10 mouse cellular contexts compared by ENCODE assay signal in genomic region chr5:66800243-66800642, GRCm38 (mm10). TPM values are rescaled to one million over a fixed set of nuclear protein-coding genes. Genes with fewer than 3 reads are reported as not detected.
DNase-seq lines count a peak whose midpoint lies in the region; ATAC-seq lines count a peak whose summit lies in the region.
"Had no signal": no experiment of that assay in that cellular context is flagged by ENCODE, and none has a peak within 500 bp of the region (broad histone marks: within the 10 kb centered on the region; RNA-seq: fewer than 3 reads in every experiment).

No protein-coding gene starts in this region.

- H3K4me1 ChIP-seq in liver, embryonic 11.5 days (replicated peaks; ENCODE audit: control insufficient read depth, insufficient read depth, low read length): peaks cover 13% of the 10 kb centered on the region
- H3K4me1 ChIP-seq in hindbrain, embryonic 16.5 days (ENCODE audit: control insufficient read depth, insufficient read depth, low read depth, low read length): peaks cover 30% of the 10 kb centered on the region
- H3K4me1 ChIP-seq in neural tube, embryonic 12.5 days: peaks cover 40% of the 10 kb centered on the region

- DNase-seq in adrenal gland, adult (ENCODE audit: inconsistent age in 2 of 2, low spot score in 1 of 2): peak; percentile 26 to 67
- no peak for DNase-seq in adrenal gland, adult 8-10 months
- DNase-seq in liver, embryonic 11.5 days (ENCODE audit: low spot score): no peak
- no peak for DNase-seq in liver
- no peak for DNase-seq in cerebellum, postnatal 10 days
- DNase-seq in layer of hippocampus, adult 11-12 months (ENCODE audit: low spot score): no peak
- DNase-seq: gastrocnemius, adult 2 months had no signal

- no peak overlapping the region for H3K9ac ChIP-seq in liver, embryonic 11.5 days (ENCODE audit: low read depth, low read length)
- no peak overlapping the region for H3K9ac ChIP-seq in hindbrain, embryonic 16.5 days (ENCODE audit: low read depth, low read length)
- H3K9ac ChIP-seq in neural tube, embryonic 12.5 days: no peak overlapping the region
- H3K9ac ChIP-seq: embryonic facial prominence, embryonic 13.5 days had no signal

- H3K27ac ChIP-seq in liver, embryonic 11.5 days (ENCODE audit: low read depth, low read length): no peak overlapping the region
- H3K27ac ChIP-seq in hindbrain, embryonic 16.5 days (ENCODE audit: low read depth, low read length): 0 out of 2 replicates have a peak overlapping the region, but pooled peaks have one; percentile 34
- no peak overlapping the region for H3K27ac ChIP-seq in neural tube, embryonic 12.5 days
- H3K27ac ChIP-seq: gastrocnemius, adult 2 months had no signal

- ATAC-seq in liver, embryonic 11.5 days (replicated peaks; ENCODE audit: low FRiP score): no peak
- ATAC-seq in hindbrain, embryonic 16.5 days: no peak
- no peak for ATAC-seq in neural tube, embryonic 12.5 days (ENCODE audit: low FRiP score, low read depth)

- WGBS in liver, embryonic 11.5 days: 8% methylated on average over 9 of the region's 9 CpGs
- 15% methylated on average over 9 of the region's 9 CpGs for WGBS in hindbrain, embryonic 16.5 days
- WGBS in neural tube, embryonic 12.5 days: 7% methylated on average over 9 of the region's 9 CpGs

- H3K4me3 ChIP-seq in liver, embryonic 11.5 days (ENCODE audit: low read depth, low read length): no peak overlapping the region
- H3K4me3 ChIP-seq in hindbrain, embryonic 16.5 days (ENCODE audit: low read length): no peak overlapping the region
- no peak overlapping the region for H3K4me3 ChIP-seq in neural tube, embryonic 12.5 days
- H3K4me3 ChIP-seq: embryonic facial prominence, embryonic 13.5 days; gastrocnemius, adult 2 months had no signal

- no peaks in the 10 kb centered on the region for H3K9me3 ChIP-seq in liver, embryonic 11.5 days (ENCODE audit: control insufficient read depth, low read length)
- H3K9me3 ChIP-seq in hindbrain, embryonic 16.5 days (ENCODE audit: control insufficient read depth, low read length): no peaks in the 10 kb centered on the region
- no peaks in the 10 kb centered on the region for H3K9me3 ChIP-seq in neural tube, embryonic 12.5 days
- H3K9me3 ChIP-seq: embryonic facial prominence, embryonic 13.5 days had no signal

- peak overlapping the region; percentile 13; the same call in 1 of the 2 replicates for H3K4me2 ChIP-seq in liver, embryonic 11.5 days
- H3K4me2 ChIP-seq in hindbrain, embryonic 16.5 days (ENCODE audit: low read length): no peak overlapping the region
- H3K4me2 ChIP-seq in neural tube, embryonic 12.5 days (replicated peaks): peak overlapping the region; percentile 27; the same call in 1 of the 2 replicates
- H3K4me2 ChIP-seq: embryonic facial prominence, embryonic 13.5 days had no signal

- no peaks in the 10 kb centered on the region for H3K36me3 ChIP-seq in liver, embryonic 11.5 days (ENCODE audit: control insufficient read depth, insufficient read depth, low read length)
- H3K36me3 ChIP-seq in hindbrain, embryonic 16.5 days (ENCODE audit: control insufficient read depth, insufficient read depth, low read length): no peaks in the 10 kb centered on the region
- H3K36me3 ChIP-seq in neural tube, embryonic 12.5 days: no peaks in the 10 kb centered on the region
- H3K36me3 ChIP-seq: embryonic facial prominence, embryonic 13.5 days had no signal

- no peaks in the 10 kb centered on the region for H3K27me3 ChIP-seq in liver, embryonic 11.5 days (replicated peaks; ENCODE audit: control insufficient read depth, insufficient read depth, low read length)
- H3K27me3 ChIP-seq in hindbrain, embryonic 16.5 days (replicated peaks; ENCODE audit: control insufficient read depth, insufficient read depth, low read length): no peaks in the 10 kb centered on the region
- no peaks in the 10 kb centered on the region for H3K27me3 ChIP-seq in neural tube, embryonic 12.5 days (replicated peaks)
- H3K27me3 ChIP-seq: embryonic facial prominence, embryonic 13.5 days had no signal

RNA-seq across cellular contexts. Expression of gene Limch1, which starts 54.6 kb away (rescaled TPM):
- total RNA-seq in adrenal gland, adult 8-10 months (2022): 100 to 1,000 TPM in 1 of 4 experiments, 10 to 100 TPM in 3; 68.6 to 110 (median 87.5) TPM
- 11.6 and 13.4 TPM in 2 replicates for polyA plus RNA-seq in liver, embryonic 11.5 days (2014; fragmentation: Nextera tagmentation; extraction: Ambion mirVana)
- polyA plus RNA-seq in hindbrain, embryonic 16.5 days (2015; fragmentation: Nextera tagmentation; extraction: Ambion mirVana): 48.4 and 50.1 TPM in 2 replicates
- polyA plus RNA-seq in neural tube, embryonic 12.5 days (2016; fragmentation: Nextera tagmentation; extraction: Ambion mirVana): 59.8 and 63.7 TPM in 2 replicates

Comparison
In these comparisons a context has a peak if more than half of its experiments do, and no peak if none do; other contexts are left out.
1. DNase-seq: peak in adrenal gland, adult (2 of 2); none in adrenal gland, adult 8-10 months (single experiment), liver, embryonic 11.5 days (single experiment), liver (single experiment), cerebellum, postnatal 10 days (0 of 2) and layer of hippocampus, adult 11-12 months (single experiment).